Mouse (Mus musculus): ENCODE results near the gene Rab3gap1. TPM values are rescaled to one million over a fixed set of nuclear protein-coding genes. Genes with fewer than 3 reads are reported as not detected.

Rab3gap1 gene
- polyA plus RNA-seq, 1 experiment from 2014 or later, result 21.1 TPM

- ATAC-seq, result peak; percentile 81
- Histone ChIP-seq H3K27me3 (replicated peaks; ENCODE audit: control insufficient read depth, insufficient read depth, low read length) (no peaks in the 10 kb centered on the region), H3K4me2 (ENCODE audit: low read length) (no peak overlapping the region), H3K9ac (ENCODE audit: low read depth, low read length) (no peak overlapping the region), H3K9me3 (ENCODE audit: control insufficient read depth, low read length) (no peaks in the 10 kb centered on the region), H3K4me1 (ENCODE audit: control insufficient read depth, insufficient read depth, low read depth, low read length) (no peaks in the 10 kb centered on the region), H3K4me3 (ENCODE audit: low read length) (no peak overlapping the region), H3K27ac (ENCODE audit: low read depth, low read length) (no peak overlapping the region), H3K36me3 (ENCODE audit: control insufficient read depth, insufficient read depth, low read length) (no peaks in the 10 kb centered on the region; the same call in 1 of the 2 replicates)
- 18% methylated on average over 2 of the region's 2 CpGs for WGBS
These were observed 36.3 kb downstream of the Rab3gap1 start for GRCm38 (mm10) chr1:127904774-127905385.

GRCm38 (mm10) chr1:127913116-127913515 lies 44.5 kb downstream of the Rab3gap1 start:
- H3K27ac ChIP-seq (ENCODE audit: low read depth, low read length), result no peak overlapping the region
- H3K9me3 ChIP-seq (ENCODE audit: control insufficient read depth, low read length), result no peaks in the 10 kb centered on the region
- ATAC-seq, result no peak
- no peak overlapping the region for H3K9ac ChIP-seq (ENCODE audit: low read depth, low read length)
- no peak overlapping the region for H3K4me2 ChIP-seq (ENCODE audit: low read length)
- peaks cover 2% of the 10 kb centered on the region; the same call in 1 of the 2 replicates for H3K36me3 ChIP-seq (ENCODE audit: control insufficient read depth, insufficient read depth, low read length)
- no peak overlapping the region for H3K4me3 ChIP-seq (ENCODE audit: low read length)
- H3K4me1 ChIP-seq (ENCODE audit: control insufficient read depth, insufficient read depth, low read depth, low read length), result no peaks in the 10 kb centered on the region
- no peaks in the 10 kb centered on the region for H3K27me3 ChIP-seq (replicated peaks; ENCODE audit: control insufficient read depth, insufficient read depth, low read length)
- WGBS, result 82% methylated on average over 4 of the region's 4 CpGs

- H3K27ac ChIP-seq (ENCODE audit: low read depth, low read length), result no peak overlapping the region
- H3K9ac ChIP-seq (ENCODE audit: low read depth, low read length), result no peak overlapping the region
- no peaks in the 10 kb centered on the region for H3K9me3 ChIP-seq (ENCODE audit: control insufficient read depth, low read length)
- H3K4me3 ChIP-seq (ENCODE audit: low read length), result no peak overlapping the region
- peaks cover 6% of the 10 kb centered on the region; the same call in 1 of the 2 replicates for H3K36me3 ChIP-seq (ENCODE audit: control insufficient read depth, insufficient read depth, low read length)
- WGBS, result 90% methylated on average over 6 of the region's 6 CpGs
- H3K27me3 ChIP-seq (replicated peaks; ENCODE audit: control insufficient read depth, insufficient read depth, low read length), result no peaks in the 10 kb centered on the region
- H3K4me2 ChIP-seq (ENCODE audit: low read length), result no peak overlapping the region
- no peak for ATAC-seq
- no peaks in the 10 kb centered on the region for H3K4me1 ChIP-seq (ENCODE audit: control insufficient read depth, insufficient read depth, low read depth, low read length)
These were observed 46.7 kb downstream of the Rab3gap1 start for GRCm38 (mm10) chr1:127915316-127915715.

GRCm38 (mm10) chr1:127915802-127916201 lies 47.2 kb downstream of the Rab3gap1 start:
- Histone ChIP-seq H3K27ac (ENCODE audit: low read depth, low read length) (no peak overlapping the region), H3K4me3 (ENCODE audit: low read length) (no peak overlapping the region), H3K4me1 (ENCODE audit: control insufficient read depth, insufficient read depth, low read depth, low read length) (no peaks in the 10 kb centered on the region), H3K4me2 (ENCODE audit: low read length) (no peak overlapping the region), H3K27me3 (replicated peaks; ENCODE audit: control insufficient read depth, insufficient read depth, low read length) (no peaks in the 10 kb centered on the region), H3K9ac (ENCODE audit: low read depth, low read length) (no peak overlapping the region), H3K9me3 (ENCODE audit: control insufficient read depth, low read length) (no peaks in the 10 kb centered on the region), H3K36me3 (ENCODE audit: control insufficient read depth, insufficient read depth, low read length) (peaks cover 7% of the 10 kb centered on the region)
- WGBS, result 76% methylated on average over 1 of the region's 1 CpGs
- no peak for ATAC-seq

- Histone ChIP-seq H3K4me3 (ENCODE audit: low read length) (no peak overlapping the region), H3K9ac (ENCODE audit: low read depth, low read length) (no peak overlapping the region), H3K27me3 (replicated peaks; ENCODE audit: control insufficient read depth, insufficient read depth, low read length) (no peaks in the 10 kb centered on the region), H3K27ac (ENCODE audit: low read depth, low read length) (no peak overlapping the region), H3K9me3 (ENCODE audit: control insufficient read depth, low read length) (no peaks in the 10 kb centered on the region), H3K36me3 (ENCODE audit: control insufficient read depth, insufficient read depth, low read length) (peaks cover 24% of the 10 kb centered on the region), H3K4me1 (ENCODE audit: control insufficient read depth, insufficient read depth, low read depth, low read length) (no peaks in the 10 kb centered on the region), H3K4me2 (ENCODE audit: low read length) (no peak overlapping the region)
- WGBS, result 93% methylated on average over 2 of the region's 2 CpGs
- no peak for ATAC-seq
These were observed 64.8 kb downstream of the Rab3gap1 start for GRCm38 (mm10) chr1:127933405-127933804.

- Histone ChIP-seq H3K9me3 (ENCODE audit: control insufficient read depth, low read length) (no peaks in the 10 kb centered on the region), H3K36me3 (ENCODE audit: control insufficient read depth, insufficient read depth, low read length) (peaks cover 33% of the 10 kb centered on the region), H3K27ac (ENCODE audit: low read depth, low read length) (no peak overlapping the region), H3K4me1 (ENCODE audit: control insufficient read depth, insufficient read depth, low read depth, low read length) (no peaks in the 10 kb centered on the region), H3K4me3 (ENCODE audit: low read length) (no peak overlapping the region), H3K9ac (ENCODE audit: low read depth, low read length) (no peak overlapping the region), H3K27me3 (replicated peaks; ENCODE audit: control insufficient read depth, insufficient read depth, low read length) (no peaks in the 10 kb centered on the region), H3K4me2 (ENCODE audit: low read length) (no peak overlapping the region)
- 97% methylated on average over 5 of the region's 5 CpGs for WGBS
- no peak for ATAC-seq
These were observed 65.7 kb downstream of the Rab3gap1 start for GRCm38 (mm10) chr1:127934322-127934721.

- no peaks in the 10 kb centered on the region for H3K4me1 ChIP-seq (ENCODE audit: control insufficient read depth, insufficient read depth, low read depth, low read length)
- peaks cover 42% of the 10 kb centered on the region for H3K36me3 ChIP-seq (ENCODE audit: control insufficient read depth, insufficient read depth, low read length)
- H3K27me3 ChIP-seq (replicated peaks; ENCODE audit: control insufficient read depth, insufficient read depth, low read length), result no peaks in the 10 kb centered on the region
- no peaks in the 10 kb centered on the region for H3K9me3 ChIP-seq (ENCODE audit: control insufficient read depth, low read length)
- H3K4me3 ChIP-seq (ENCODE audit: low read length), result no peak overlapping the region
- WGBS, result 80% methylated on average over 8 of the region's 8 CpGs
- no peak overlapping the region for H3K9ac ChIP-seq (ENCODE audit: low read depth, low read length)
- no peak overlapping the region for H3K27ac ChIP-seq (ENCODE audit: low read depth, low read length)
- H3K4me2 ChIP-seq (ENCODE audit: low read length), result no peak overlapping the region
- no peak for ATAC-seq
These were observed 68.7 kb downstream of the Rab3gap1 start for GRCm38 (mm10) chr1:127937277-127937676.

- 97% methylated on average over 10 of the region's 10 CpGs for WGBS
These were observed 73.7 kb downstream of the Rab3gap1 start for GRCm38 (mm10) chr1:127942231-127942630.

GRCm38 (mm10) chr1:127943516-127943915 lies 74.9 kb downstream of the Rab3gap1 start:
- Histone ChIP-seq H3K9me3 (ENCODE audit: control insufficient read depth, low read length) (no peaks in the 10 kb centered on the region), H3K4me2 (ENCODE audit: low read length) (no peak overlapping the region), H3K9ac (ENCODE audit: low read depth, low read length) (no peak overlapping the region), H3K27ac (ENCODE audit: low read depth, low read length) (no peak overlapping the region), H3K36me3 (ENCODE audit: control insufficient read depth, insufficient read depth, low read length) (peaks cover 39% of the 10 kb centered on the region), H3K4me1 (ENCODE audit: control insufficient read depth, insufficient read depth, low read depth, low read length) (no peaks in the 10 kb centered on the region), H3K27me3 (replicated peaks; ENCODE audit: control insufficient read depth, insufficient read depth, low read length) (no peaks in the 10 kb centered on the region), H3K4me3 (ENCODE audit: low read length) (no peak overlapping the region)
- no peak for ATAC-seq
- 88% methylated on average over 6 of the region's 6 CpGs for WGBS

More at GRCm38 (mm10) chr1:127942231-127942630, 73.7 kb downstream of the Rab3gap1 start:
- ATAC-seq, result no peak
- Histone ChIP-seq H3K27ac (ENCODE audit: low read depth, low read length) (no peak overlapping the region), H3K9me3 (ENCODE audit: control insufficient read depth, low read length) (no peaks in the 10 kb centered on the region), H3K4me1 (ENCODE audit: control insufficient read depth, insufficient read depth, low read depth, low read length) (no peaks in the 10 kb centered on the region), H3K36me3 (ENCODE audit: control insufficient read depth, insufficient read depth, low read length) (peaks cover 50% of the 10 kb centered on the region), H3K9ac (ENCODE audit: low read depth, low read length) (no peak overlapping the region), H3K27me3 (replicated peaks; ENCODE audit: control insufficient read depth, insufficient read depth, low read length) (no peaks in the 10 kb centered on the region), H3K4me3 (ENCODE audit: low read length) (no peak overlapping the region), H3K4me2 (ENCODE audit: low read length) (no peak overlapping the region)

Measured in hindbrain, embryonic 16.5 days (tissue).